Mouse (Mus musculus): ENCODE measurements around the gene Fmnl1.

Gene Fmnl1

DNA sequence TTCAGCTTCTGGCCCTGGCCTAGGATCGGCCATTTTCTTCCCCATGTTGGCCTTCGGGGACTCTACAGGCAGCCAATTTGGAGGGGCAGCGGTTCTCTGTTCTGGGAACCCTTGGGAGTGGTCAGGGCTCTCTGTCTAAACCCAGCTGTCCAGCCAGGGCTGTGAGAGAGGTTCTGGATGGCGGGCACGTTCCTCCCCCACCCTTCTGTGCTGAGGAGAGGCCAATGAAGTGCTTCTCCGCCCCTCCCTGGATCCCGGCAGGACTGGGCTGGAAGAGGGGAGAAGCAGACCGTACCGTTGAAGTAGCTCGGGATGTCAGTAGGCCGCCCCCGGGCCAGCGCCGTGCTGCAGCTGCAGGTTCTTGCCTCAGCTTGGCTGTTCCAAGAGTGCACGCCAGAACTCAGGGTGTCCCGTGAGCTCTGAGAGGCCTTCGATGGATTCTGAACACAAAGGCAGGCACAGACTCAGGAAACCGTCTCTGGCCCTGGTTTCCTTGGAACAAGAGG lies 53.1 kb downstream of the Fmnl1 start:
- no peak for DNase-seq

DNA sequence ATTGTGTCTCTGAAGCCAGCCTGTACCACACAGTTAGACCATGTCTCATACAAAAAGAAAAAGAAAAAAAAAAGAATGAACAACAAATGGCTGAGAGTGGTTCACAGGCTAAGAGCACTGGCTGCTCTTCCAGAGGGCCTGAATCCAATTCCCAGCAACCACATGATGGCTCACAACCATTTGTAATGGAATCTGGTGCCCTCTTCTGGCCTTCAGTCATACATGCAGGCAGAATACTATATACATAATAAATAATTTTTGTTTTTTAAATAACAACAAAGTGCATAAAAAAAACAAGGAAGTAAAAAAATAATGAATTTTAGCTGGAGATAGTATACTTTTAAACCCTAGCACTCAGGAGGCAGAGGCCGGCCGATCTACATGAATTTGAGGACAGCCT lies 58.7 kb downstream of the Fmnl1 start:
- no peak for DNase-seq

DNA sequence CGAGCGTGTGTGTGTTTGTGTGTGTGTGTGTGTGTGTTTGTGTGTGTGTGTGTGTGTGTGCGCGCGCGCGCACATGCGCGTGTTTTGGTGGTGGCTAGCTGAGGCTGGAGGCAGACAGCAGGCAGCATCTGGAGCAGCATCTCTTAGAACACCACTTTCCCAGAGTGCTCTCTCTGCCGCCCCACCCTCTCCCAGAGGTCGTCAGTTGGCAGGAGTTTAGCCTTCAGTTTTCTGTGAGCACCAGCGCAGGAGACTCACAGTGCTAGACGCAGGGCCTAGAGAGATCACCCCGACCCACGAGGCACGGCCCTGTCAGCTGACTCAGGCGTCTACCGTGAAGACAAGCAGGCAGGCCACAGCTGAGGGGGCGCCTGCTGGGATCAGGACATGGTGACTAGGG lies 59.7 kb downstream of the Fmnl1 start:
- DNase-seq: no peak

DNA sequence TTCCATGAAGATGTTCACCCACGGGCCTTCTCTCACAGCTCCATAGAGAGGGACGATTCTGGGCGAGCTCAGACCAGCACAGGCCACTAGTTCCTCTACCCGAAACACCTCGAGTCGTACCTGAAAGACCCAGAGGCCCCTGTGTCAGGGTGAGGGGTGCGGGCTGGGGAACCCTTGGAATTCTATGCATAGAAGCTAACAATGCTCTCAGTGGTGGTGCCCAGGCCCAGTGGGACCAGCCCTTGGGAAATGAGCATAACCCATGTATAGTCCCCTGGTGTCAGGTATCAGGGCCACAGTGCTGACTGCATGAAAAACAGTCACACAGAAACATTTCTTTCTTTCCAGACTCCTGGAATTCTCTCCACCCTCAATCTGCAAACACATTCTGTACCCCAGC lies 60.5 kb downstream of the Fmnl1 start:
- no peak for DNase-seq

DNA sequence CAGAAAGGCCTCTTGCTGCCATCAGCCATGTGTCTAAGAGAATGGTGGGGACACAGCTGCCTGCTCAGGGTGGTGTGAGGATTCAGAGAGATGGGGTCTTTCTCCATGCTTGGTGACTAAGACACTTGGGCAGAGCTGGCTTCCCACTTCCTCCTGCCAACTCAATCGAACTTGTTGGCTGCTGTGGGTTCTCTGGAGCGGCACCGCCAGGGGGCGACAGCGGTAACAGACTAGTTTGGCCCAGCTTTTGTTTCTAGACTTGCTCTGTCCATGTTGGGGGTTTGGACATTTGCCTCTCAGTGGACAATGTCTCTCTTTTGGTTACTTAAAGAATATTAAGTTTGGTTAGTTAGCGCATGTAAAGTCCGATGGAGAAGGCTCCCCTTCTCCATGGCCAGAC lies 62.1 kb downstream of the Fmnl1 start:
- peak; percentile 83 for DNase-seq

DNA sequence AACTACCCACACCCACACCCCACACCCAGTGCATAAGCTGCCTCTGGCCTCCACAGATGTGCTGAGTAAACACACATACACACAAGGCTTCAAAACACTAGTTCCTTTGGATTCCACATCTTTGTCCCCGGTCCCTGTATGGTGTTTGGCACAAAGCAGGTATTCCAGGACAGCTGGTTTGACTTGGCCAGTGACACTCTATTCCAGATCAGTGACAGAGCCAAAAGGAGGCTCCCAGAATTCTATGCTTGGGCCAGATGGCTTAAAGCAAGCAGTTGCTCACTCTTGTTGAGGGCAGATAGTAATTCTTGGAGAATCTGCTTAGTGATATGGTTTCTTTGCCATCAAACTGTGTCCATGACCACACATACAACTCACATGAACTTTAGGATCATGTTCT lies 63.5 kb downstream of the Fmnl1 start:
- no peak for DNase-seq

DNA sequence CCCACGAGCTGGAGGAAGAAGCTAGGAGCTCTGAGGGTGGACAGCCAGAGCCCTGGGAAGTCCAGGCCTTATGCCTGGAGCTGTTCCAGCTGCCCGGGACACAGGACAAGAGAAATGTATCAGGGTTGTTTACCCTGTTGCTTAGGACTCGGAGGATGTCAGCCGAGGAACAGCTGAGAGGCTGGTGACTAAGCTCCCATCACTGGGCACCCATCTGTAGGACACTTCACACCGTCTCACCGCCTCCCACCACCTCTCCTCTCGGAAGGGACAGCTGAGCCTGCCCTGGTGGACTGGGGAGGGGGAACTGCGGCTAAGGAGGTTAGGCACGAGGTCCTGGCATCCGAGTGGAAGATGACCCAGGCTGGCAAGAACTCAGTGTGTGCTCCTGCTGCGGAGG lies 64.8 kb downstream of the Fmnl1 start:
- DNase-seq: no peak

DNA sequence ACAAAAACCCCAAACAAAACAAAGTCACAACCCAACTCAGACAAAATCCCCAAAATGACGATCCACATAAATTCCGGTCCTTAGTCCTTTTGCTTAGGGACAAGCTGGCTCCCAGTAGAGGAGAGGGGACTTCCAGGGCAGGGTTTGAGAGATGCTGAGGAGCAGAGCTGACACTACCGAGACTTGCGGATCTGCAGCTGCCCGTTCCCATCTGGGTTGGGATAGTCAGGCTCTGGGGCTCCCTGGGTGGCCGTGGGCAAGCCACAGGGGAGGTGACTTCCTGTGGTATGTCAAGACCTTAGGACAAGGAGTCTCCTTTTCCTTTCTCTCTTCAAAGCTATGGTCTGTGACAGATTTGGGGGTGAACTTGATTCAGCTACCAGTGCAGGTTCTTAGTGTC lies 65.5 kb downstream of the Fmnl1 start:
- no peak for DNase-seq

DNA sequence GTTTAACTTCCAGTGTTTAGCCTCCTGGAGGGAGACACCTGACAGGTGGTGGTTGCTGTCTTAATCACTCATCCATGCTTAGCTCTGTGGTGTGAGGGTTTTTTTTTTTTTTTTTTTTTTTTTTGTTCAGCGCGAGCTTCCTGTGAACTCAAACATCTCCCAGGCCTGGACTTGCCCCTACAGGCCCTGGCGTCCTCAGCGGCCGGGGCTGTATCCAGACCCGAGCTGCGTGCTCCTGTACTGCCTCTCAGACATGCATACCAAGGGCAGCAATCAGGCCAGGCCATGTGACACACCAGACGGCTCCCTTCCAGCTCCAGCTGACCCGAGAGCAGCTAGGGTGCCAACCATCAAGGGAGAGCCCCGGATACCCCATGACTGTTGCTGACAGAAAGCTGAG lies 66.0 kb downstream of the Fmnl1 start:
- no peak for DNase-seq

DNA sequence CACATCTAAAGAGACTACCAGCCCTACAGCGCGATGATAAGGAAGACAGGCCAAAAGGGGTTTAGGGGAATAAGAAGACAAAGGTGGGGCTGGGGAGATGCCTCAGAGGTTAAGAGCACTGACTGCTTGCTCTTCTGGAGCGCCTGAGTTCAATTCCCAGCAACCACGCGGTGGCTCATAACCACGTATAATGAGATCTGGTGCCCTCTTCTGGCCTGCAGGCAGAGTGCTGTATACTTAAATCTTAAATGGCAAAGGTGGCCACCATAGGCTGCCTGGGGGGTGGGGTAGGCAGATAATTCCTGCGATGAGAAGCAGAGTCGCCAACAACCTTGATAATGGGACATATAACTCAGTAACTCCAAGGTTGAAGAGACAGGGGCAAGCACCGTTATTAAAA lies 66.8 kb downstream of the Fmnl1 start:
- DNase-seq: no peak

DNA sequence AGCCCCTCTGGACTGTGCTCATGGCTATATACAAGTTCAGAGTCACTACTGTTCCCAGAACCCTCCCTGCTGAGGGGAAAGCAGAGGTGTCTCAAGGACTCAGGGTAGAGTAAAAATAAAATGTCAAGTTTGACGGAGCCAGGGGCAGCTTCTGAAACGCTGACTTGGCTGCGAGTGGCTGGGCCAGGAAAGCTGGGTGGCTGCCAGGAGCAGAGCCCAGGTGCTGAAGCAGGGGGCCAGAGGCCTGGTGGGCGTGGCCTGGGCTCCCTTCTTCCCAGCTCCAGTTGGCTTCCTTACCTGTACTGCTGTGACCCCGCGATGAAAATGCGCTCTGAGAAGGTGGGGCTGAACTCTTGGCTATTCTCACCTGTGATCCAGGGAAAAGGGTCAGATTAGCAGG lies 69.8 kb downstream of the Fmnl1 start:
- DNase-seq: no peak

DNA sequence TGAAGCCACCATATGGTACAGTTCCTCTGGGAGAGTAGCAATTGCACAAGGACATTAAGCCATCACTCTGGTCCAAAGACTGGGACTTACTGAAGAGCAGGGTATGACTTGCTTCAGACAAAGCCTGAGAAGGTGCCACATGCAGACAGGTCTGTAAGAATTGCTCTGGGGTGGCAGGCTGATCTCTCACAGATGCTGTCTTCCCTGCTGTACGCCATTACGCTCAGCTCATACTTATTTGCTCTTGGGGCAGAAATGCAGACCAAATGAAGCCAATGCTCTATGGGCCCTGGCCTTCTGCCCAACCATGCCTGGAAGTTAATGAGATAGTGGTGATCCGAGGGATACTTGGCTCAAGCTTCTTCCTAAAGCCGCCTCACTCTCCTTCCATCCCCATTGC lies 73.9 kb downstream of the Fmnl1 start:
- DNase-seq: no peak

DNA sequence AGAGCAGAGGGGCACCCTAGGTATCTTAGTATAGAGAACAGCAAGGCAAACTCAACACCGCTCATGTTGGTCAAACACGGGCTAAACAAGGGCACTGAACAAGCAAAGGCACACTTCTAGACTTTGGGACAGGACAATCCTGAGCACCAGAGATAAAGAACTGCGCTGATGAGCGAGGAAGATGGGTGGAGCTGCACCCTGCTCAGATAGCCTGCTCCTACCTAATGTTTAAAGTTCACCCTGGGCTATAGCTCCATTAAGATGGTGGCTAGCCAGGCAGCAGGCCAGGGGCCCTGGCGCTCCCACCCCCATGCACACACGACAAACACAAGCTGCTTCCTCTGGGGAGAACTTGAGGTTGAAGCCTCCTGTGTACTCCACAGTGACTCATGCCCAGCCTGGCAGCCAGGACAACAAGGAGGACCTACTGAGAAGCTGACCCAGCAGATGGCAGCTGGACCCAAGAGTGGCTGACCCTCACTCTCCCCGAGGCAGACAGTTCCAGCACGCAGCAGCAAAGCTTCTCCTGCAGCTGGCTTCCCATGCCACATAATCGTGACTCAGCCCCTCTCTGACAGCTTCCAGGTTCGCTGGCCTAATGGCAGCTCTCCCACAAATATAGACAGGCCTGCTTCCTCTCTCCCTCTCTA lies 75.3 kb downstream of the Fmnl1 start:
- no peak for DNase-seq

DNA sequence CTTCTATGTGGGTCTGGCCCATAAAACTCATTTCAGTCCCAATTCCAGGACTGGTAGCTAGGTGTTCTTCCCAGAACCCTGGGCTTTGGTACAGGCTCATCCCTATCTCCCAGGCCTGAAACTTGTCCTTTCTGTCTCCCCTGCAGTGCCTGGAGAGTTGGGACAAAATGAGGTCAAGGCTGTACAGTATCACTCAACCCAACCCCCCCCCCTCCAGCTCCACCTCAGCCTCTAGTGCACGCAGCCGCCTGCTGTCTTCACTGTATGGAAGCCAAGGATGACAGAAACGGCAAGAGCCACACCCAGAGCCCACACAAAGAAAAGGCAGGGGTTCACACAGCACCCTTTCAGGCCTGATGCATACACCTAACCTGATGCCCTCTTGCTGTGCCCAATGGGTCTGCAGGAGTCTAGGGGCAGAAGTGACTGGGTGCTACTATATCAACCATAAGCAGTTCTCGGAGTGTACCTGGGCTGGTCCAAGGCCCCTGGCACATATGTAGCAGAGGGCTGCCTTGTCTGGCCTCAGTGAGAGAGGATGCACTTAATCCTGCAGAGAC lies 75.9 kb downstream of the Fmnl1 start:
- no peak for DNase-seq

DNA sequence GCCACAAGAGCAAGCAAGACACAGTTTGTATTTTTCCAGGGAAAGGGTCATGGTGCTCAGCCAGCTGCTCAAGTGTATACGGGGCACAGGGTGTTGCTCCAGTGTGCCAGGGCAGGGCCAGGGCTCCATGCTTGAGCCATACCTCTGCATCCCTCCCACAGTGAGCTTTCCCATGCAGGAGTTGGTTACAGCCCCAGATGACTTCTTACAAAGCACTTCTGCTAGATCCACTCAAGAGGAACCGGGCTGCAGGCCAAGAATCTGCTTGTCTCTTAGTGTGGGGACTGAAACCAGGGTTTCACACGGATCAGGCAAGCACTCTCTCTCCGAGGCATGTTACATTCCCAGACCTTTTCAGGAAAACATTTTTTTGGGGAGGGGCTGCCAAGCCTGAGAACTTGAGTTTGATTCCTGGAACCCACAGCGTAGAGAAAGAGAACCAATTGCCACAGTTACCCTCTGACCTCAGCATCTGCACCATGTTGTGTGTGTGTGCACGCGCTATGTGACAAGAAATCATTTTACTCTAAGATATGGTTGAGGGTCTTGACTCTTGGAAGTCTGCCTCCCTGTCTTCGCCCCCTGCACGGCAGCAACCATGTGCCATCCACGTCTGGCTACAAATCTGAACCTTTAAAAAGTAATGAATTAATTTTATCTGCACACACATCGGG lies 76.7 kb downstream of the Fmnl1 start:
- no peak for DNase-seq
